Mouse (Mus musculus) testis, postnatal 14 days (tissue): ENCODE measurements around the gene Myh9.

Experiments used
- DNase-seq: peaks from one replicate; pipeline ENCODE4 v3.0.0; 2021; ENCODE audit warnings: low spot score

Gene Myh9

DNA sequence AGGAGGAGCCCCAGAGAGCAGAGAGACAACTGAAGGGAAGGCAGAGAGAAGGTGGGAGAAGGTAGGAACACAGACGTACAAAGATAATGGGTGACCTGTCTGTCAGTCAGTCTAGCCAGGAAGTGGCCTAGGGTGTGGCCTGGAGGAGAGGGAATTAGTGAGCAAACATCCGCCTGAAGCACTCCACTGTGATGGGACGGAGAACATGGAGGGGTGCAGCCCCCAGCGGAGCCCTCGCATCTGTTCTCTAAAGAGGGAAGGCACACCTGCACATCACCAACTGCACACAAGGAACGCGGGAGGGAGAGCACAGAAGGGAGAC is 34.8 kb downstream of the Myh9 start:
- no peak for DNase-seq

DNA sequence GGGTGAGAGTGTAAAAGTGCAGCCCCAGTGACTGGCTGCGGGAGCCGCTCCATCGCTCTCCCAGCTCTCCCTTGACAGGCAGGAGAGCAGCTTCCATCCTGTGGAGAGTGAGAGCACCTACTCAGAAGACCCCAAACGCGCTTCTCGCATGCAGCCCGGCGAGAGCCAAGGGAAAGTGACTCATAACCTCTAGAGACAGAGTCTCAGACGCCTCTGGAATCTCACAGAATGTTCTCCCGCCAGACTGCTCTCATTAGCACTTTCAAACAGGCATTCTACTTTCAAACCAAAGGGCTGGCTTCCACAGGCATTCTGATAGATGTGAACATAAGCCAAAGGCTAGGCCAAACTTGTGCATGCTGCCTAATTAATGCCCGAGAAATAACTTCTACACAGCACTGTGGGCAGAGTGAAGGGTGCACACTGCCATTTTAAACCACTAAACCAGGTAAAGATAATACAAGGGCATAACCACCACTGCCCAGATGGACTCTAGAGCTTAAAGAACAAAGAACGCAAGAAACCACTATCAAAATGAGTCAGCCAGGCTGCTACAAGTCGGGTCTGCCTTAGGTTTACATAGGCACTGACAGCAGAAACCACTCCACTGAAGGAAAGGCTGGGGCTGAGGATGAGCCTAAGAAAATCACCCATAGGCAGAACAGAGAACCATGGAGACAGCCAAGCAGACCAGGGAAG is 35.3 kb downstream of the Myh9 start:
- no peak for DNase-seq

DNA sequence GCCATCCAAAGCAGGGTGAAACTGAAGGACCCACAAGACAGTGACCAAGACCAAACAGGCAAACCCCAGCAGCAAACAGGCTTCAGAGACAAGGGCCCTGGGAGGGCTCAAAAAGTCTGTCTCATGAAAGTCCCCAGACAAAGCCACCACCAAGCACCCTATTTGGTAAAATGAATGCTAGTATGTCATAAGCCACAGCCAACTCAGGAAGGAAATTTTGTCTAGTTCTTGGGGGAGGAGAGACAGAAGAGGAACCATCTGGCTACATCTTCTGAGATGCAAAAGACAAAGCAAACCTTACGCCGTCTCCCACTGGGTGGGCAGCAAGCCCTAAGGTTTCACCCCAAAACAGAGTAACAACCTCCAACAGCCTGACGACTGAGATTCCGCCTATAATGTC is 36.3 kb downstream of the Myh9 start:
- no peak for DNase-seq

DNA sequence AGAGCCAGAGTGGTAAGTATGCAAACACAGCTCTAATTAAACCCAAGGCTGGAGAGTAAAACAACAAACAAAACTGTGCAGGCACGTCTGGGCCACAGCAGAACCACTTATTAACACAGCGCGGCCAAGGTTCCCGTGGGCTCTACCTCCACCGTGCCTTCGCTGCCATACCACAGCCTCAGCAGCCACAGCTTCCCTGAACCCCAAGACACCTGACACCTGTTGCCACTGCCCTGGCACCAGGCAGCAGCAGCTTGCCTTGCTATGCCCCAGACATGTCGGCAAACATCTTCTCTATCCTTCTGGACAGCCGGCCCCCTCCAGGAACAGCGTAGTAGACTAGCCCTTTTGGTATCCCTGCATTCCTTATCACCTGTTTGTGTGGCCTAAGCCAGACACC is 37.0 kb downstream of the Myh9 start:
- no peak for DNase-seq

DNA sequence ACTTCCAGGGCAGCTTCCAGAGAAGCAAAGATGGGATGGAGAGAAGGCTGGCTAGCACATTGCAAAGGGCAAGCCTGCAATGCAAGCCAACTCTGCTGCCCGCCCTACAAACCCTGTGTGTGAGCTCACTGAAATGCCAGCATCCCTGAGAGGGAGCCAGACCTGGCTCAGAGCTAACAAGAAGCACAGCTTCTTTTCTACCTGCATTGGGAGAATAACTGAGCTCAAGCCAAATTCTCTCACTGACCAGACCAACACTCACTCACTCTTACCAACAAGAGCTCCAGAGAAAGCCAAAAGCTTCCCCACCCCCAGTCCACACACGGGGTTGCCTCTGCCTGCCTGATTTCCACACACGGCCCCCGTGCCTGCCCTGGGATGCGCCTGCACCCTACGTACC is 37.5 kb downstream of the Myh9 start:
- no peak for DNase-seq

DNA sequence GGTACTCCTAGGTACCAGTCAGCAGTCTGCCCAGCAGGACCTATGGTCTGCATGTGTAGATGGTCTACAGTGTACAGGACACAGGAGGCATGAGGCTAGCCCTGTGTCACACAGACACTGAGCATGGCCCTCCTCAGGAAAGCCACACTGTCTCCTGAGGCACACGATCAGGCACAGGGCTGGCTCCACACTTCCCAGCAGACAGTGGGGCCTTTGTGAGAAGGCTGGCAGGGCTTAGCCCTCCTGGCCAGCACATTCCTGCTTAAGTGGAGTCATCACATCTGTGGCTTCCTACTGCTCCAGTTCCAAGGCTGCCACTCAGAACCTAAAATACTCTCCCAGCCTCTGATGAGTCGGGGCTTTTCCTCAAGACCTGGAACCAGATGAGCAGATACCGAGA is 38.2 kb downstream of the Myh9 start:
- no peak for DNase-seq

DNA sequence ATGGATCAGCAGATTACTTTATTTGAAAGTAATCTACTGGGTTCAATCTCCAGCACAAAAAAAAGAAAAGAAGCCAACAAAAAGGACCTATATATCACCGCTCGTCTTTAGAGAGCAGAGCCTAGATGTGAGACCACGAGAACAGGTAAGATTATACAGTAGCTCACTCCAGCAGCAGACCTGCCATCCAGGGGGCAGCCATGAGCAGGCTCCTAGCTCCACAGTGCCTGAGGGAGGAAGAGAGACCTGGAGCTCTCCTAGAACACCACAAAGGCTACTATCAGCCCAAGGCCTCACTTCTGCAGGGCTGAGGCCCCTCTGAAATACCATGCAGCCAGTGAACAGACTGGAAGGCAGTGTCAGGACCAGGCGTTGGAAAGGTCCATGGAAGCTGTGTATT is 39.0 kb downstream of the Myh9 start:
- no peak for DNase-seq

DNA sequence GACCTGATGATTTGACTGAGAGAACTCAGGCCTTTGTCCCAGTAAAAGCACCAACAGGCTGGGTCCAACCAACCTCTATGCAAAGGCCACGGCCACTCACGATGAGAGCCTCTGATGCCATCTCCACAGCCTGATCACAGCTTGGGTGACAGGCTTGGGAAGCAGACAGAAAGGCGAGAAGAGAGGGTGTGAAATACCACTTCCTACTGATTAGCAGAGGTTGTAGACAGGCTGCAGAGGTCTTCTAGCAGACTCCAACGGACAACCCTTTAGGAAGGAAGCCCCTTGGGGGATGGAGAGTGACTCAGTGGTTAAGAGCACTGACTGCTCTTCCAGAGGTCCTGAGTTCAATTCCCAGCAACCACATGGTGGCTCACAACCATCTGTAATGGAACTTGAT is 40.8 kb downstream of the Myh9 start:
- no peak for DNase-seq

DNA sequence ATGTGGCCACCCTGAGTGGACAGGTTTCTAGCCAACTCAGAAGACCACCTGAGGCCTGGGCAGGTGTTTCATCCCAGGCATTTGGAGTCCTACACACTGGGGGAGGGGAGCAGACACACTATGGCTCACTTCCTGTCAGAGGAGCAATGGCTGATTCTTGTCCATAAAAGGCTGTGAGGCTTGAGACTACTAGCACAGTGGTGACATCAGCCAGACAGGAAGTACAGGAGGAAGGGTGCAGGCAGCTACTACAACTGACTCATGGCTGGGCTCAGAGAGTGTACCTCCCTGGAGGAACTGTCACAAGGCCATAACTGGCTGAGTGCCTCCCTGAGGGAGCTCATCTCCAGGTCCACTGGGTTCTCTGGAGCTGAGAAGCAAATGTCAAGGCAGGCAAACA is 41.5 kb downstream of the Myh9 start:
- peak; percentile 35 for DNase-seq

DNA sequence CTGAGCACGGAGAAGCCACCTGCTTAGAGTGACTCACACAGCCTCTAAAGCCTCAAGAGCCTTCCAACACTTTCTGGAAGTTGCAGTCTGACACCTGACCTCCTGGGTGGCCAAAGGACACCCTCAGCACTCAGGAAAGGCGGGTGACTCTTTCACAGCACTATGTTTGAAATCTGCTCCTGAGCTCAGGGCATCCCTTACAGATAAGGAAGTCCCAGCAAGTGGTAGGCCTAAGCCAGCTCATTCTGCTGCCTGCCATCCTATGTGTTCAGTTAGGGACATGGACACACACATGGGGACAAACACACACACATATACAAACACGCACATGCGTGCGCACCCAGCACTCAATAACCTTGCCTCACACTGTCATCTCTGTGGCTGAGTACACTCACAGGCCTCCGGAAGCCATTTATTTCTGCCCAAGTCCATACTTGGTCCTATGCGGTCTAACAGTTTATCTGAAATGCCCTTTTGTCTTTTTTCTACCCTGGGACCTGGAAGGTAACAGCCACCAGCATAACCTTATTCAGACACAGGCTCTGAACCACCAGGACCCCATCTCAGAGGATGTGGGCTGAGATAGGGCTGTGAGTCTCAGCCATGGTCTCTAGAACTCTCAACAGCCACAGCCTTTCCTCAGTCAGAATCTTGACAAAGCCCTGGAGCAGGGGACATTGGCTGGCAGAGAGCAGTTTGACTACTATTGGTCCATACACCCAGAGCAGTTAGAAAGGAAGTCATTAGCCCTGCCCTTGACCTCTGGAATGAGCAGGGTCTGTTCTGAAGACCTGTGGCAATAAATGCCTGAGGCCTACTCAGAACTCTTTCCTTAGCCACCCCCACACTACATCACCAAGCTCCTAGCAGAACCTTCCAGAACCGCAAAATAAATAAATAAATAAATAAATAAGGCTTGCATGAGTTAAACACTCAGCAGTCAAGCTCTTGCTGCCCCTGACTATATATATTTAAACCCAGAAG is 42.2 kb downstream of the Myh9 start:
- no peak for DNase-seq

DNA sequence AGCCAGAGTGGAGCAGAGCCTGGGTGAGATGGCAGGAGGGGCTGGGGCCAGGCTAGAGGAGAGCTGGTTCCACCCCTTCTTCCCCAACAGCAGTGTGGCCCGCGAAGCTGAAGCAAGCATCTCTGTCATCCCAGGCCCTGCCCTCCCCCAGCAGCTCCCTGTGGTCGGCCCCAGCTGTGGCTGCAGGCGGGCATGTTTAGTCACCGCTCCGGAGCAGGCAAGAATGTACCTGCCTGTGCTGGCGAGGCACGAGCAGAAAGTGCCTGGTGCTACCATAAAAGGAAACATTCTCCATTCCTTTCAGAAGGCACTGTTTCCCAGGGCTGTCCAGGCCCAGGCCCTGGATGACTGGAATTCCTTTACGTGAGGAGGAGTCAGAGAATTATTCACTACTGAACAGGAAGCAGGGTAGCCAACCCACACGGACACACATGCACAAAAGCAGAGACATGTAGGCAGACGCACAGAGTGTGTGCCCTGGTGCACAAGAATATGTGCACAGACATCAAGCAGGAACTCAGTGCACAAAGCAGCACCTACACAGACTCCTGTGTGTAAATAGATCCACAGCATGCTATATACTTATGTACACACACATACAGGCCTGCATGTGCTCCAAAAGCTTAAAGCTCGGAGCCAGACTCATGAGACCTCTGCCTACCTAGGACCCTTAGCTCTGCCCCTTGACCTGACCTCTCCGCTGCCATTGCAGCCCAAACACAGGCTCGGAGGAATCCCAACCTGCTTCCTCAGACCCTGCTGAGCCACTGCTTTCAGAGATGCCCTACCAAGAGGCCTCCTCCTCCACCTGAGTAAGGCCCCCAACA is 43.1 kb downstream of the Myh9 start:
- DNase-seq: peak; percentile 30

DNA sequence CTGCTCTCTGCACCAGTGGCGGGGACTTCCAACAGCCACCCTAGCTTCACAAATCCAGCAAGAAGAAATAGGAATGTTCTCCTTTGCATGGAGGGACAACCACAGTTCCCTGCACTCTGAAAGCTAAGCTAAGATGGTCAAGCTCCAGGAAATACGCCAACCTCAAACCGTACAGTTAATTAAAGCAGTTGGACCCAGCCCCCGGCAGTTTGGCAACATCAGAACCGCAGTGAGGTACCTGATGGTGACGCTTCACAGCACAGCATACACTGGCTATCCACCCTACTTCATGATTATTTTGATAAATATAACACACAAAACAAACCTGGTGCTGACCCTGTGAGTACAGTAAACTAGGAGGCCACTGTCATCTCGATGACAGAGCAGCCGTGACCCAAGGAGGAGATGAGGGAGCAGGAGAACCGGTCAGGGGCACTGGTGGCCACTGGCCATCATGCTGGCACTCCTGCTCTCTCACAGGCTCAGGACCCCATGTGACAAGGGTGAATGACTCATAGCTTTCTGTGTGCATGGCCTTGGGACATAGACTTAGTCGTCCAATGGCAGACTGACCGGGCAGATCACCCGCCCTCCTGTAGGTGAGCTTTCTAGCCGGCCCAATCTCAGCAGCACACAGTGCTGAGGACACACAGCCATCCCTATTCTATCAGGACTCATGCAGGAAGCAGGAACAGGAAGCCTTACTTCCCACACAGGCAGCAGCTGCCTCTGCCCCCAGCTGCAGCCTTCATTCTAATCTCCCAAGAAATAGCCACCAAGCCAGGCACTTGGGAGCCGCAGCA is 44.2 kb downstream of the Myh9 start:
- no peak for DNase-seq

DNA sequence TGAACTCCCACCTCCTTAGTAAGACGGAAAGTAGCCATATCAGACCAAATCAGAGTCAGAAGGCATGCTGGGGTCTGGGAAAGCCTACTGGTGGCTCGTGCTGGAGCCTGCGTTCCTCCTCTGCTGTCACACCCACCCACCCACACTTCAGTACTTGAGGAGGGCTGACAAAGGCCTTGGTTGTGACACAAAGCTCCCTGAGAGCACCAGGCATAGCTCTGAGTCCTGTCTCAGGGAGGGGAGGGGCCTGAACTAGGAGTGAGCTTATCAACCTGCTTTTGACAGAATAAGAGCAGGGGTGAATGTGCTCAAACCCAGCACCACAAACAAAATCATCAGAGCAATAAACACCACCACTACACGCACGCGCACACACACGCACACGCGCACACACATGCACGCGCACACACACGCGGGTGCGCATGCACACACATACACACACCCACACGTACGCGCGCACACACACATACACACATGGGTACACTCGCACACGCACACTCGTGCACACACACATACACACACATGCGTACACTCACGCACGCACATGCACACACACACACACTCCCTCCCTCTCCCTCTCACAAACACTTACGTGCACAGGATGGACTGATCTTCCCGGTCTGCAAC is 45.5 kb downstream of the Myh9 start:
- no peak for DNase-seq

DNA sequence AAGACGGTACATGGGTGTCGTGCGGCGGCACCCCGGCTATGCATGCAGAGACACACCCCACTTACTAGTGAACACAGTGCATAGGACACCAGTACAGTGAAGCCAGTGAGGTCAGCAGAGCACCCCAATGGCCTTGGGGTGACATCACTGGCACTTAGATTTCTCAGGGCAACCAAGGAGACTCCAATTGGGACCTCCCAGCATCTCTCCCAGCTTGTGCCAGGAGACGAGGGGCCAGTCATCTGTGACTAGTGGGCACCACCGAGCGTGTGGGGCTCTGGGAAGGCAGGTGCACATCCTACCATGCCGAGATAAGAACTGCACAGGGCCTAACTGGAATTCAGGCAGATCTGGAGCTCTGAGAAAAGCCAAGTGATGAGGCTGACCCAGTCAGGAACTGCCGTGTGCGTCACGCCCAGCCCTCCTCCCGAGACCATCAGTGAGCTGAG is 47.0 kb downstream of the Myh9 start:
- no peak for DNase-seq

DNA sequence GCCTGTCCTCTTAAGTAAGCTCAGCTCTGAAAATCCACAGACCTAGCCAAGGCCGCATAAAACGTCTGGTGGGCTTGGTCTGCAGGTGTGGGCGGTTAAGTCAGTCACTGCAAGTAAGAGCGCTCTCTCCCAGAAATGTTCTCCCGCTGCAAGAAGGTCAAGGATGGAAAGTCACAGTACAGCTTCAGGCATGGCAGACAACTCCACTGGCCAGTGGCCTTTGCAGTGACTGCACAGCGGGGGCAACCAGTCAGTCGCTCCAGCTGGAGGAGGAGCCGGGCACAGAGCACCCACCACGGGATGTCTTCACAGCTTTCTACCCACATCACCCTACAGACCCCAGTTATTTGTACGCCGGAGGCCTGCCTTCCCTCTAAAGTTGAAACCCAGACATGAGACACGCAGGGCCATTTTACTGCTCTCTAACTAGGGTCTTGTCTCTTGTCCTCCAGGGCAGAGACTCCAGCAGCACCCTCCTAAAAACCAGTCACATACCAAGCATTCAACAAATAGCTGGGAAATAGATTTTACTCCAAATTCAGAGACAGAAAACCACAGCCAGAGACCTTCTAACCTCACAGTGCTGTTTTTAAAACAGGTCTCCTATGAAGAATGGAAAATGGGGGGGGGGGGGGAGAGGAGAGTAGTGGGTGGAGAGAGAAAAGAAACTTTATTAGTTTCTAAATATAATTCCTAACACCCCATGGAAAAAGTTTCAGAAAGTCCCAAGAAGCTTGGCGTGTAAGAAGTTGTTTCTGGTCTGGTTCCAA is 47.7 kb downstream of the Myh9 start:
- DNase-seq: no peak

DNA sequence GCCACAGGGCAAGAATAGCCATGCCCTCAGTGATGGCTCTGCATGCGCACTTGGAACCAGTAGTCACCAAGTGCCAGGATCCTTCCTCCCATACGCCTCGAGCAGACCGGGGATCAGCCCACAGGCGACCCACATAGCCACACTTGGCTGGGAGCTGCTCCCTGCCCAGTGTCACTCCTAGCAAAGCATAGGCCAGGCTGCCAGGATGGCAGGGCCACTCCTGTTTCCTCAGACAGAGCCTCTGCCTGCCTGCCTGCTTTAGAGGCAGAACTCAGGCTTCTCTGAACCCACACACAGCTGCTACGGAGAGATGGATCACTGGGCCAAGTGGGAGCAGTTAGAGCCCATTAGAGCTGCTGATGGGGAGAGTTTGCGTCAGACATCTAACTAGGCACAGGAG is 48.4 kb downstream of the Myh9 start:
- DNase-seq: no peak

DNA sequence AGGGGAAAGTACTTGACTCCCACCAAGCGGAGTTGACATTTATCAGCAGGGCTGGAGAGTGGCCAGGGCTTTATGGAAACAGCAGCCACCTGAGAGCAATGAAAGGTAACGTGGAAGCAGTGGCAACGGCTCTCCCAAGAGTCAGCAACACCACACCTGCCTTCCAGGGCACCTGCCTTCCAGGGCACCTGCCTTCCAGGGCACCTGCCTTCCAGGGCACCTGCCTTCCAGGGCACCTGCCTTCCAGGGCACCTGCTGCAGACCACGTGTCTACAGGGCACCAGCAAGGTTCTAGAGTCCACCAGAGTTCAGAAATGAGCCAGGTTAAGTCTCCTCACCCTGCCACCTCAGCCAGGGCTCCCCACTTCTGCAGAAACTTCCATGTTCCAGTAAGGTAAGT is 48.9 kb downstream of the Myh9 start:
- no peak for DNase-seq

DNA sequence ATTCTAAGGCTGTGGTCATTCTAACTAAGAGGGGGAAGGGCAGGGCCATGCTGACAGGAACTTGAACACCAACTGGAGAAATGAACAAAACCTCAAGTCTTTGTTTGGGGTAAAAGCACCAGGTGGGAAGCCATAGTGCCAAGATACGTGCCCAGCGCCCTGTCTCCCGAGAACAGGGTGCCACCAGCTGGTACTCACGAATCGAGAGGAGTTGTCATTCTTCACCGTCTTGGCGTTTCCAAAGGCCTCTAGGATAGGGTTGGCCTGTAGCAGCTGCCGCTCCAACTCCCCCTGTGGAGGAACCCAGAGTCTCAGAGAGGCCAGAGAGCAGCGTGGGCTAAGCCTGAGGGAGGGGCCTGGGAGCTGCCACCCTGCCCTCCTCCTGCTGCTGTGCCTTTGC is 49.9 kb downstream of the Myh9 start:
- no peak for DNase-seq

DNA sequence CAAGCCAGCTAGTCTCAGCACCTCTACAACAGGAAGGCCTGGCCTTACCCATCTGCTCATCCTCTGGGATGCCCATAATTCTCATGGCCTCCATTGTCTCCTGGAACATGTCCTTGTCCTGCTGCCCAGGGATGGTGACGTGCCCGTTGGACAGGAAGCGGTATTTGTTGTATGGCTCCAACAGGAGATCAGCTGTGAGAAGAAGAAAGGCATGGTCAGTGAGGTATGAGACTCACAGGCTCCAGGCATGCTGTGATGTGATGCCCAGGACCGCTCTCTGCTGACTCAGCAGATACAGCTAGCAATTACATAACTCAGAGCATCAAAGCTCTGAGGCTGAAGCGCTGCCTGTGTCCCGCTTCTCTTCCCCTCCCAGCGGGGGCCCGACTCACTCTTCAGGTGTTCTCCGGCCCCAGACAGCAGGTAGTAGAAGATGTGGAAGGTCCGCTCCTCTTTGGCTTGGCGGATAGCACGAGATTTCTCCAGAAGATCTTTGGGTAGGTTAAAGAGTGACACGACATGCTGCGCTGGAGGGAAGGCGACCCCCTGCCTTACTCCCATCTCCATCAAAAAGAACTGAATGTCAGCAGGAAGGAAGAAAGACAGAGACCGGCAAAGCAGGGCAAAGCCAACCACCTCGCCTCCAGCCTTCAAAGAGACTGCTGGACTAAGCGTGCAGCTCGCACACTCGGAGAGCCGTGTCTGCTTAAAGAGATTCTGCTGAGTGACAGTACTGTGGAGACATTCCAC is 51.1 kb downstream of the Myh9 start:
- DNase-seq: no peak

DNA sequence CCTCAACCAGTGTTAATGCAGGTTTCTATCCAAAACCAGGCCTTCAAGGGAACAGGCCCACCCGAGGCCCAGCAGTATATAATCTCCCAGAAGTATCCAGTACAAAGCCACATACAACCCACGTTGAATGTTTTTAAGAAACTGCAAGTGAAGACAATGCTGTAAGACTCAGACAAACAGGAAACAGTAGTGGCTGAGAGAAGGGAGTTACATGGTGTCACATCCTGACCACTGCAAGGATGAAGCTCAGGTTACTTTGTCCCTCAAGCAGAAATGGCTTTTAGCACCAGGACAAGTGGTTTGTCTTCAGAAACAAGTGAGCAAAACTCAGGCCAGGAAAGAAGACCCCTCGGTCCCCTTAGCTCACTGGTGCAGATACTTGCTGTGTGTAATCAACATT is 52.8 kb downstream of the Myh9 start:
- DNase-seq: no peak
